Mouse (Mus musculus): Measurements from ENCODE around the gene Ccdc71.

The Ccdc71 gene

GRCm38 (mm10) chr9:108460319-108461178, at the start of gene Ccdc71:
Gene Ccdc71, plus strand, starts transcription at chr9:108460527.
- peak; percentile 75 for DNase-seq (ENCODE audit: low read depth, low spot score)

- no peak for DNase-seq (ENCODE audit: low read depth, low spot score)
Measured at GRCm38 (mm10) chr9:108411381-108411942, 48.9 kb upstream of the Ccdc71 start.

GRCm38 (mm10) chr9:108412221-108412620, 48.1 kb upstream of the Ccdc71 start:
- no peak for DNase-seq (ENCODE audit: low read depth, low spot score)

- no peak for DNase-seq (ENCODE audit: low read depth, low spot score)
Measured at GRCm38 (mm10) chr9:108428384-108428783, 31.9 kb upstream of the Ccdc71 start, which contains the start of gene Ccdc36. Gene Ccdc36, minus strand, starts transcription at chr9:108428484.

GRCm38 (mm10) chr9:108431431-108432067, 28.8 kb upstream of the Ccdc71 start:
- no peak for DNase-seq (ENCODE audit: low read depth, low spot score)

GRCm38 (mm10) chr9:108436182-108436581, 24.1 kb upstream of the Ccdc71 start, which contains the start of gene BC048562:
Gene BC048562, plus strand, starts transcription at chr9:108436482.
- no peak for DNase-seq (ENCODE audit: low read depth, low spot score)

- DNase-seq (ENCODE audit: low read depth, low spot score), result no peak
Measured at GRCm38 (mm10) chr9:108439176-108439575, 21.2 kb upstream of the Ccdc71 start.

- no peak for DNase-seq (ENCODE audit: low read depth, low spot score)
Measured at GRCm38 (mm10) chr9:108440485-108440884, 19.8 kb upstream of the Ccdc71 start.

- DNase-seq (ENCODE audit: low read depth, low spot score), result no peak
Measured at GRCm38 (mm10) chr9:108441236-108441919, 18.9 kb upstream of the Ccdc71 start.

GRCm38 (mm10) chr9:108445125-108445524, 15.2 kb upstream of the Ccdc71 start:
- DNase-seq (ENCODE audit: low read depth, low spot score), result no peak

- DNase-seq (ENCODE audit: low read depth, low spot score), result peak; percentile 86
Measured at GRCm38 (mm10) chr9:108449860-108450259, 10.5 kb upstream of the Ccdc71 start.

- DNase-seq (ENCODE audit: low read depth, low spot score), result peak; percentile 72
Measured at GRCm38 (mm10) chr9:108450292-108451169, 9.8 kb upstream of the Ccdc71 start.

GRCm38 (mm10) chr9:108451170-108451493, 9.2 kb upstream of the Ccdc71 start:
- DNase-seq (ENCODE audit: low read depth, low spot score), result no peak

GRCm38 (mm10) chr9:108451519-108452160, 8.7 kb upstream of the Ccdc71 start:
- no peak for DNase-seq (ENCODE audit: low read depth, low spot score)

- DNase-seq (ENCODE audit: low read depth, low spot score), result peak; percentile 78
Measured at GRCm38 (mm10) chr9:108452291-108452906, 7.9 kb upstream of the Ccdc71 start.

- no peak for DNase-seq (ENCODE audit: low read depth, low spot score)
Measured at GRCm38 (mm10) chr9:108452911-108453310, 7.4 kb upstream of the Ccdc71 start.

- no peak for DNase-seq (ENCODE audit: low read depth, low spot score)
Measured at GRCm38 (mm10) chr9:108453458-108453857, 6.9 kb upstream of the Ccdc71 start.

GRCm38 (mm10) chr9:108454429-108454828, 5.9 kb upstream of the Ccdc71 start:
- DNase-seq (ENCODE audit: low read depth, low spot score), result no peak

- DNase-seq (ENCODE audit: low read depth, low spot score), result no peak
Measured at GRCm38 (mm10) chr9:108455747-108456571, 4.4 kb upstream of the Ccdc71 start.
